Mouse (Mus musculus) thymus, adult 2 months (tissue): ENCODE data around the gene Olfr308. TPM values are rescaled to one million over a fixed set of nuclear protein-coding genes. Genes with fewer than 3 reads are reported as not detected.
"Not testable (repeated sequence)": the region's sequence is repeated elsewhere in the genome, so short reads cannot be mapped to it uniquely, and the experiment has no call there.

ENCODE experiments used
- DNase-seq: peaks from one replicate; pipeline ENCODE4 v3.0.0; 2021
- H3K27ac ChIP-seq: fragments of 200-500 bp; 2 replicates; pipeline ENCODE4 v1.5.1; 2012; ENCODE audit warnings: low read length, control low read depth; ENCODE audit not compliant: control insufficient read depth, insufficient read depth
- H3K27me3 ChIP-seq: fragments of 200-500 bp; 2 replicates; pipeline ENCODE4 v1.6.1; 2012; ENCODE audit warnings: mild to moderate bottlenecking, low read length, moderate library complexity, mixed read lengths; ENCODE audit not compliant: control insufficient read depth, insufficient read depth
- H3K36me3 ChIP-seq: fragments of 200-500 bp; 2 replicates; pipeline ENCODE4 v1.6.1; 2012; ENCODE audit warnings: mild to moderate bottlenecking, low read length, moderate library complexity; ENCODE audit not compliant: control insufficient read depth, insufficient read depth
- H3K4me1 ChIP-seq: fragments of 200-500 bp; replicated peaks from 2 replicates; pipeline ENCODE4 v1.6.1; 2012; ENCODE audit warnings: low read length; ENCODE audit not compliant: control insufficient read depth, insufficient read depth
- H3K4me3 ChIP-seq: fragments of 200-500 bp; 2 replicates; pipeline ENCODE4 v1.5.1; 2012; ENCODE audit warnings: mild to moderate bottlenecking, low read length, control low read depth, moderate library complexity; ENCODE audit not compliant: control insufficient read depth, insufficient read depth
- CTCF ChIP-seq: fragments of 200-500 bp; IDR thresholded peaks from 2 replicates; pipeline ENCODE4 v1.5.1; 2012; ENCODE audit warnings: mild to moderate bottlenecking, control low read depth, low read length, moderate library complexity, borderline replicate concordance; ENCODE audit not compliant: control insufficient read depth, poor library complexity, insufficient read depth; ENCODE audit errors: extremely low read depth
- POLR2A ChIP-seq: fragments of 200-500 bp; IDR thresholded peaks from 2 replicates; pipeline ENCODE4 v1.6.1; 2012; ENCODE audit warnings: mild to moderate bottlenecking, low read length, control low read depth, moderate library complexity; ENCODE audit not compliant: control insufficient read depth, poor library complexity, insufficient read depth; ENCODE audit errors: extremely low read depth
- WGBS: fragments of 180-500 bp; shearing (Covaris S2); methylation state at CpG from one replicate; pipeline ENCODE4 v1.1.7; 2018; 5-methylcytosine and 5-hydroxymethylcytosine counted together
- polyA plus RNA-seq: library from polyadenylated mRNA; depleted of rRNA; stranded (reverse); fragments of >200 nt; gene quantifications from 2 replicates; pipeline ENCODE4 v1.2.3, GENCODE M21; 2012; rRNA removed

Gene Olfr308
- not detected in 2 replicates for polyA plus RNA-seq

DNA sequence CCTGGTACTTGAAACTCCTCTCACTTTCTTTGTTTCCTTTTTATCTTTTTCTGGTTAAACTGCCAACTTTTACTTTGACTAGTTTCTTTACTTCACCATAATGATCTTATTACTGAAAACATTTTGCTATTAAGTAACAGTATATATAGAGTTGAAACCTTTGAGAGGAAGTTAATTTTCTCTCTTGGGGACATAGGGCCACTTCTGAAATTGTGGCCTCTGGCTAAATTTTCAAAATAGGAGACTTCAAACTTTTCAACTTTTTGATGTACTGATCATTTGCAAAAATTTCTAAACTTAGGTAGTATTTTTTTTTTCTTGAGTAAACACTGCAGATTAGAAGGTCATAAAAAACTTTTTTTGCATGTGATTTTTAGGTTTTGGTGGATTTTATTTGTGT lies at the start of gene Olfr308:
Olfr308 (minus strand) TSS at position 101 of the 400 bp plus-strand sequence.
- no peaks in the 10 kb centered on the region for H3K36me3 ChIP-seq
- H3K4me1 ChIP-seq = no peaks in the 10 kb centered on the region
- no peak within 1 kb of the TSS for H3K27ac ChIP-seq
- no peak for DNase-seq
- TF ChIP-seq POLR2A (no peak), CTCF (no peak)
- no peak within 1 kb of the TSS for H3K4me3 ChIP-seq
- H3K27me3 ChIP-seq = no peaks in the 10 kb centered on the region

DNA sequence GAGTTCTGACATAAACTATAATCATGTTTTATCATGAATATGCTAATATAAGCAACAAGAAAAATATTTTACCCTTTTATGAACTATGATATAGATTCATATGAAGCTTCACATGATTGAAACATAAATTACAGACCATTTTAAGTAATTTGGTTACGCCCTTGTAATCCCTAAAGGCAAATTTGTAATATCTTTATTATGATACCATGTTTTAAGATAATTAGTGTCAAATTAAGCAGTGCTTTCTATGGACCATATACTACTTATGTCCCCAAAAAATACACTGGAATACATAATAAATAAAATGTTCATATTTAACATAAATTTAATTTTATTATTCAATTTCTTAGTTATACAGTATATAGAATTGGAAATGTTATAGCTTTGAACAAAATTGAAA lies 41.4 kb upstream of the Olfr308 start, which contains the start of gene Olfr305:
Olfr305 (minus strand) TSS at position 101 of the 400 bp plus-strand sequence.
- no peak for DNase-seq
- TF ChIP-seq CTCF (no peak), POLR2A (no peak)
- WGBS = 92% methylated on average over 1 of the region's 1 CpGs
- H3K36me3 ChIP-seq = no peaks in the 10 kb centered on the region
- no peaks in the 10 kb centered on the region for H3K27me3 ChIP-seq
- no peaks in the 10 kb centered on the region for H3K4me1 ChIP-seq
- H3K4me3 ChIP-seq = no peak within 1 kb of the TSS
- no peak within 1 kb of the TSS for H3K27ac ChIP-seq

DNA sequence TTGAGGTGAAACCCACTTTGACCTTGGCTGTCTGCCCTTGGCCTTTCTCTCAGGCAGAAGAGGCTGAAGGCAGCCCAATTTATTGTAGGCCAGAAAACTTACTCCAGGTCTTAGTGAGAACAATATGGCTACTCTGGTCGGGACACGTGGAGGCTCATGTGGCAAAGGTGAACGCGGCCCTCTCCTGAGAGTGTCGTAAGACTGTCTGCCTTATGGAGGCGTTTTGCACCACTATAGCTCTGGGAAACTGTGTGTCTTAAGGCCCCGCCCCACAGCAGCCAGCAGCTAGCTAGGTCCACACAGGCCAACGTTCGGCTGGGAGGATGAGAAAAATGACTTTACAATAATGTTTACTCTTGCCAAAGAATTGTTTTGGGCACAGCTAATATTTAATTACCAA lies 20.9 kb upstream of the Olfr308 start:
- not testable (repeated sequence) for H3K27me3 ChIP-seq, H3K4me3 ChIP-seq, H3K4me1 ChIP-seq, H3K27ac ChIP-seq, H3K36me3 ChIP-seq, DNase-seq
- 94% methylated on average over 9 of the region's 9 CpGs for WGBS

DNA sequence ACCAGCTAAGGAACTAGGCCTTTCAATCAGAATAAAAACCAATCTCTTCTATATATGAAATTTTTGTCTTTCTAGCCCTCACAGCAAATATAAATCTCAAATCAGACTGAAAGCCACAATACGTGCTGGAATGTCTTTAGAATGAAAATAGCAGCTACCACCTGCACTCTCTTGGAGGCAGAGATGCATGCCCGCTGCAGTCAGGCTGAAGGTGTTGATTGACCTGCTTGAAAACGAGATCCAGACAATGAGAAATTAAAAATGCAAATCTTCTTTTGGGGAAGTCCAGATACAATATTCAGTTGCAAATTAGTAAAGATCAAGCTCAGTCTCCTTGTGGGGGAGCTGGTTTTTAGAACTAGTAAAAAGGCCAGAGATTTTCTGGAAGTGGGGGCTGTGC lies 18.8 kb upstream of the Olfr308 start:
- DNase-seq = no peak
- no peak for TF ChIP-seq POLR2A
- no peak for TF ChIP-seq CTCF

DNA sequence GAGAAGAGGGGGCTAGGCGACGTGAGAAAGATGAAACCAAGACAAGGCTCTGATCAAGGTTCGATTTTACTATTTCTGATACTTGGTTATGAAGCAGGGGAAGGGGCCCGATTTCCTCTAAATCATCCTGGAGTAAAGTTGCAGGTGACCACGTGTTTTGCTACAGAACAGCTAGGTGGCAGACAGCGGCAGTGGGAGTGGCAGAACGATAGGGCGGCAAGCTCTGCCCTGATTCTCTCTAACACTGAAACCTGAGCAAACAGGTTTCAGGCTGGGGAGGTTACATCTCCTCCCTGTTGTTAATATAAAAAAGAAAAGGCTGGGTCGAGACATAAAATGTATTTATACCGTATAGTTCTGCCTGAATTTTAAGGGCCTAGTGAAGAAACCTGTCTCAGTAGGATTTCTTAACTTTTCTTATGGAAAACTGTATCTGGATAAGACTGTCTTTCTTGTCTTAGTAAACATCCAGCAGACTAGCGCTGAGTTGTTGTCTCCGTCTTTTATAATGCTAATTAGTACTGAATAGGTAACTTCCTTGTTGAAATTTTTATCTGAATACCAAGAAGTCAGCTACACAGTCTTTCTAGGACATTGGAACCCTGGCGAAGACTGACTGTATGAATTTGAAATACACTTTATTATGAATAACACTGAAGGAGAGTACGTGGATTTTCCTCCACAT lies 17.6 kb upstream of the Olfr308 start:
- Histone ChIP-seq H3K4me3 (no peak overlapping the region), H3K27ac (no peak overlapping the region), H3K4me1 (no peaks in the 10 kb centered on the region), H3K27me3 (no peaks in the 10 kb centered on the region), H3K36me3 (no peaks in the 10 kb centered on the region)
- DNase-seq = no peak
- WGBS = 84% methylated on average over 14 of the region's 14 CpGs
- TF ChIP-seq CTCF (no peak), POLR2A (no peak)

More for the DNA sequence above, 18.8 kb upstream of the Olfr308 start:
- H3K4me1 ChIP-seq = no peaks in the 10 kb centered on the region
- 68% methylated on average over 3 of the region's 3 CpGs for WGBS
- H3K27me3 ChIP-seq = no peaks in the 10 kb centered on the region
- no peaks in the 10 kb centered on the region for H3K36me3 ChIP-seq
- H3K27ac ChIP-seq = no peak overlapping the region
- no peak overlapping the region for H3K4me3 ChIP-seq

DNA sequence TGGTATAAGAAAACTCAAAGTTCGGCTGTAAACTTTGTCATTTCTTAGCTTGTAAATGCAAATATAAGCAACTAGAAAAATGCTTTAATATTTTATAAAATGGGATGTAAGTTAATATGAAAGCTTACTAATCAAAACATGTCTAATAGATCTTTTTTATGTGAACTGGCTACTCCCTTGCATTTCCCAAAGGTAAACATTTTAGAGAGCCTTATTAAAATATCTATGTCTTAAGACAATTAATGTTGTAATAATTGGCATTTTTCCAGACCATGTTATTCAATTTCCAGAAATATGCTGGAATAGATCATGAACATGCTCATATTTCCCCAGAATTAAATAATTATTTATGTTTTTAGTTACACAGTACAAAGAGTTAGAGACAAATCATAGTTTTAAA lies 12.1 kb upstream of the Olfr308 start, which contains the start of gene Olfr307:
Olfr307 (minus strand) TSS at position 101 of the 400 bp plus-strand sequence.
- WGBS = 83% methylated on average over 1 of the region's 1 CpGs

DNA sequence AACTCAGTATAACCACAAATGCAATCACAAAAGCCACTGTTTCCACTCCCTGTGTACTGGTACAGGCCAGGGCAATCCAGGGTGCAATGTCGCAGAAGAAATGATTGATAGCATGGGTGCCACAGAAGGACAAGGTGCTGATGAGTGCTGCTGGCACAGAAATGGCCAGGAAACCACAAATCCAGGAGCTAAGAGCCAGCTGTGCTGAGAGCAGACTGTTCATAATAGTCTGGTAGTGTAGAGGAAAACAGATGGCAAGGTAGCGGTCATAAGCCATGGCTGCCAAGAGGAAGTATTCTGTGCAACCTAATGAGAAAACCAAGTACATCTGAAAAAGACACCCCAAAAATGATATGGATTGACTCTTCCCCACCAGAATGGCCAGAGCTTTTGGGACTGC lies 4.1 kb downstream of the Olfr308 start:
- TF ChIP-seq POLR2A = no peak
- no peak for TF ChIP-seq CTCF
- Histone ChIP-seq H3K4me3 (no peak overlapping the region), H3K4me1 (no peaks in the 10 kb centered on the region), H3K36me3 (no peaks in the 10 kb centered on the region), H3K27ac (no peak overlapping the region), H3K27me3 (no peaks in the 10 kb centered on the region)
- WGBS = 71% methylated on average over 2 of the region's 2 CpGs
- DNase-seq = no peak

More for the DNA sequence above, 12.1 kb upstream of the Olfr308 start, which contains the start of gene Olfr307:
- Histone ChIP-seq H3K4me1 (no peaks in the 10 kb centered on the region), H3K27me3 (no peaks in the 10 kb centered on the region), H3K4me3 (no peak within 1 kb of the TSS), H3K36me3 (no peaks in the 10 kb centered on the region), H3K27ac (no peak within 1 kb of the TSS)
- TF ChIP-seq CTCF = no peak
- no peak for TF ChIP-seq POLR2A
- no peak for DNase-seq
